Mouse (Mus musculus) limb, embryonic 12.5 days (tissue): ENCODE measurements around the gene Slc4a4. TPM values are rescaled to one million over a fixed set of nuclear protein-coding genes. Genes with fewer than 3 reads are reported as not detected.
A peak's percentile ranks its signal among the peaks of the same experiment; 100 is the strongest.

Experiments used
- ATAC-seq: fragments of 200-750 bp; cut with Nextera tagmentation; 2 replicates; pipeline ENCODE4 v1.8.0; 2017; ENCODE audit warnings: low read depth, moderate TSS enrichment; ENCODE audit not compliant: insufficient number of reproducible peaks, insufficient read depth, low FRiP score, low TSS enrichment
- H3K27ac ChIP-seq: fragments of 300-500 bp; sonication (generic); 2 replicates; pipeline ENCODE4 v1.5.1; 2016; ENCODE audit warnings: mild to moderate bottlenecking, moderate library complexity
- H3K27me3 ChIP-seq: fragments of 300-500 bp; sonication (generic); 2 replicates; pipeline ENCODE4 v1.6.1; 2016; ENCODE audit warnings: mild to moderate bottlenecking, moderate library complexity
- H3K36me3 ChIP-seq: fragments of 300-500 bp; sonication (generic); 2 replicates; pipeline ENCODE4 v1.6.1; 2016; ENCODE audit warnings: mild to moderate bottlenecking, moderate library complexity
- H3K4me1 ChIP-seq: fragments of 300-500 bp; sonication (generic); replicated peaks from 2 replicates; pipeline ENCODE4 v1.6.1; 2016
- H3K4me2 ChIP-seq: fragments of 300-500 bp; sonication (generic); 2 replicates; pipeline ENCODE4 v1.6.1; 2016; ENCODE audit warnings: mild to moderate bottlenecking, moderate library complexity
- H3K4me3 ChIP-seq: fragments of 300-500 bp; sonication (generic); replicated peaks from 2 replicates; pipeline ENCODE4 v1.5.1; 2016; ENCODE audit warnings: mild to moderate bottlenecking
- H3K9ac ChIP-seq: fragments of 300-500 bp; sonication (generic); replicated peaks from 2 replicates; pipeline ENCODE4 v1.6.1; 2016; ENCODE audit warnings: mild to moderate bottlenecking, moderate library complexity
- H3K9me3 ChIP-seq: fragments of 300-500 bp; sonication (generic); 2 replicates; pipeline ENCODE4 v1.6.1; 2016; ENCODE audit warnings: mild to moderate bottlenecking, moderate library complexity
- WGBS: fragments of 180-500 bp; shearing (Covaris S2); methylation state at CpG from one replicate; pipeline ENCODE4 v1.1.7; 2016; 5-methylcytosine and 5-hydroxymethylcytosine counted together
- polyA plus RNA-seq: library from polyadenylated mRNA; unstranded; fragments of >200 nt; fragmentation: Nextera tagmentation; extraction: Ambion mirVana; gene quantifications from 2 replicates; pipeline ENCODE4 v1.2.1, GENCODE M21; 2016

Gene Slc4a4
- polyA plus RNA-seq, 1 experiment from 2014 or later, result 1.8 TPM

- H3K27ac ChIP-seq, result no peak overlapping the region
- H3K27me3 ChIP-seq, result peaks cover 20% of the 10 kb centered on the region; the same call in 1 of the 2 replicates
- WGBS, result 2% methylated on average over 29 of the region's 29 CpGs
- peak overlapping the region; percentile 85 for H3K4me3 ChIP-seq
- peak overlapping the region; percentile 79 for H3K9ac ChIP-seq
- H3K9me3 ChIP-seq, result no peaks in the 10 kb centered on the region
- peaks cover 11% of the 10 kb centered on the region for H3K4me1 ChIP-seq
- H3K4me2 ChIP-seq, result peak overlapping the region; percentile 92
- peak; percentile 44 for ATAC-seq
- no peaks in the 10 kb centered on the region for H3K36me3 ChIP-seq
Observed at GRCm38 (mm10) chr5:88887556-88888412, 1.2 kb downstream of the Slc4a4 start.

GRCm38 (mm10) chr5:88888413-88888700 lies 1.7 kb downstream of the Slc4a4 start:
- peaks cover 11% of the 10 kb centered on the region for H3K4me1 ChIP-seq
- peak overlapping the region; percentile 85 for H3K4me3 ChIP-seq
- H3K4me2 ChIP-seq, result peak overlapping the region; percentile 92
- peaks cover 20% of the 10 kb centered on the region; the same call in 1 of the 2 replicates for H3K27me3 ChIP-seq
- 42% methylated on average over 8 of the region's 8 CpGs for WGBS
- no peak overlapping the region for H3K9ac ChIP-seq
- no peak for ATAC-seq
- H3K9me3 ChIP-seq, result no peaks in the 10 kb centered on the region
- H3K27ac ChIP-seq, result no peak overlapping the region
- no peaks in the 10 kb centered on the region for H3K36me3 ChIP-seq

- WGBS, result 29% methylated on average over 4 of the region's 4 CpGs
- H3K4me3 ChIP-seq, result no peak overlapping the region
- H3K9me3 ChIP-seq, result no peaks in the 10 kb centered on the region
- peaks cover 20% of the 10 kb centered on the region; the same call in 1 of the 2 replicates for H3K27me3 ChIP-seq
- H3K4me1 ChIP-seq, result peaks cover 11% of the 10 kb centered on the region
- H3K36me3 ChIP-seq, result no peaks in the 10 kb centered on the region
- H3K27ac ChIP-seq, result no peak overlapping the region
- no peak overlapping the region for H3K9ac ChIP-seq
- no peak for ATAC-seq
- no peak overlapping the region for H3K4me2 ChIP-seq
Observed at GRCm38 (mm10) chr5:88889326-88889725, 2.7 kb downstream of the Slc4a4 start.

- no peak overlapping the region for H3K4me3 ChIP-seq
- 95% methylated on average over 4 of the region's 4 CpGs for WGBS
- no peak for ATAC-seq
- H3K27ac ChIP-seq, result no peak overlapping the region
- no peaks in the 10 kb centered on the region for H3K9me3 ChIP-seq
- H3K9ac ChIP-seq, result no peak overlapping the region
- no peaks in the 10 kb centered on the region for H3K36me3 ChIP-seq
- H3K4me1 ChIP-seq, result peaks cover 11% of the 10 kb centered on the region
- peaks cover 16% of the 10 kb centered on the region; the same call in 1 of the 2 replicates for H3K27me3 ChIP-seq
- no peak overlapping the region for H3K4me2 ChIP-seq
Observed at GRCm38 (mm10) chr5:88890146-88890545, 3.5 kb downstream of the Slc4a4 start.

GRCm38 (mm10) chr5:88896574-88896973 lies 10.0 kb downstream of the Slc4a4 start:
- no peaks in the 10 kb centered on the region for H3K4me1 ChIP-seq
- no peak overlapping the region for H3K9ac ChIP-seq
- H3K4me3 ChIP-seq, result no peak overlapping the region
- ATAC-seq, result no peak
- no peak overlapping the region for H3K4me2 ChIP-seq
- no peaks in the 10 kb centered on the region for H3K27me3 ChIP-seq
- H3K9me3 ChIP-seq, result 0 out of 2 replicates have a peak, but pooled peaks cover 3% of the 10 kb centered on the region
- no peak overlapping the region for H3K27ac ChIP-seq
- WGBS, result 88% methylated on average over 6 of the region's 6 CpGs
- H3K36me3 ChIP-seq, result no peaks in the 10 kb centered on the region

- 0 out of 2 replicates have a peak, but pooled peaks cover 3% of the 10 kb centered on the region for H3K9me3 ChIP-seq
- no peaks in the 10 kb centered on the region for H3K27me3 ChIP-seq
- H3K27ac ChIP-seq, result no peak overlapping the region
- no peaks in the 10 kb centered on the region for H3K36me3 ChIP-seq
- no peak overlapping the region for H3K9ac ChIP-seq
- no peak overlapping the region for H3K4me3 ChIP-seq
- H3K4me1 ChIP-seq, result no peaks in the 10 kb centered on the region
- ATAC-seq, result no peak
- H3K4me2 ChIP-seq, result no peak overlapping the region
- WGBS, result 42% methylated on average over 4 of the region's 4 CpGs
Observed at GRCm38 (mm10) chr5:88903111-88903510, 16.5 kb downstream of the Slc4a4 start.

GRCm38 (mm10) chr5:88903526-88903925 lies 16.9 kb downstream of the Slc4a4 start:
- ATAC-seq, result no peak
- no peaks in the 10 kb centered on the region for H3K4me1 ChIP-seq
- WGBS, result 62% methylated on average over 1 of the region's 1 CpGs

GRCm38 (mm10) chr5:88904841-88905240 lies 18.2 kb downstream of the Slc4a4 start:
- no peaks in the 10 kb centered on the region for H3K36me3 ChIP-seq
- 79% methylated on average over 7 of the region's 7 CpGs for WGBS
- H3K9me3 ChIP-seq, result 0 out of 2 replicates have a peak, but pooled peaks cover 3% of the 10 kb centered on the region
- no peak overlapping the region for H3K4me3 ChIP-seq
- no peak overlapping the region for H3K4me2 ChIP-seq
- H3K27me3 ChIP-seq, result no peaks in the 10 kb centered on the region
- no peak for ATAC-seq
- no peak overlapping the region for H3K9ac ChIP-seq
- H3K4me1 ChIP-seq, result no peaks in the 10 kb centered on the region
- H3K27ac ChIP-seq, result no peak overlapping the region

More at GRCm38 (mm10) chr5:88903526-88903925, 16.9 kb downstream of the Slc4a4 start:
- H3K4me2 ChIP-seq, result no peak overlapping the region
- no peaks in the 10 kb centered on the region for H3K27me3 ChIP-seq
- H3K9ac ChIP-seq, result no peak overlapping the region
- no peak overlapping the region for H3K27ac ChIP-seq
- H3K36me3 ChIP-seq, result no peaks in the 10 kb centered on the region
- no peak overlapping the region for H3K4me3 ChIP-seq
- 0 out of 2 replicates have a peak, but pooled peaks cover 3% of the 10 kb centered on the region for H3K9me3 ChIP-seq

GRCm38 (mm10) chr5:88907615-88908014 lies 21.0 kb downstream of the Slc4a4 start:
- Histone ChIP-seq H3K4me3 (no peak overlapping the region), H3K9ac (no peak overlapping the region), H3K4me1 (no peaks in the 10 kb centered on the region), H3K9me3 (0 out of 2 replicates have a peak, but pooled peaks cover 3% of the 10 kb centered on the region), H3K36me3 (no peaks in the 10 kb centered on the region), H3K27ac (no peak overlapping the region), H3K4me2 (no peak overlapping the region), H3K27me3 (no peaks in the 10 kb centered on the region)
- ATAC-seq, result no peak
- WGBS, result 95% methylated on average over 3 of the region's 3 CpGs

- Histone ChIP-seq H3K36me3 (no peaks in the 10 kb centered on the region), H3K27me3 (no peaks in the 10 kb centered on the region), H3K9me3 (no peaks in the 10 kb centered on the region), H3K9ac (no peak overlapping the region), H3K4me3 (no peak overlapping the region), H3K4me1 (peaks cover 5% of the 10 kb centered on the region; the same call in 1 of the 2 replicates), H3K27ac (no peak overlapping the region), H3K4me2 (no peak overlapping the region)
- ATAC-seq, result no peak
- 98% methylated on average over 2 of the region's 2 CpGs for WGBS
Observed at GRCm38 (mm10) chr5:88912629-88913028, 26.0 kb downstream of the Slc4a4 start.

- ATAC-seq, result no peak
- no peak overlapping the region for H3K27ac ChIP-seq
- no peak overlapping the region for H3K4me3 ChIP-seq
- no peaks in the 10 kb centered on the region for H3K9me3 ChIP-seq
- H3K36me3 ChIP-seq, result no peaks in the 10 kb centered on the region
- no peak overlapping the region for H3K9ac ChIP-seq
- 87% methylated on average over 5 of the region's 5 CpGs for WGBS
- no peaks in the 10 kb centered on the region for H3K27me3 ChIP-seq
- no peak overlapping the region for H3K4me2 ChIP-seq
- peaks cover 5% of the 10 kb centered on the region; the same call in 1 of the 2 replicates for H3K4me1 ChIP-seq
Observed at GRCm38 (mm10) chr5:88915082-88915481, 28.5 kb downstream of the Slc4a4 start.
